Mouse (Mus musculus) liver, embryonic 14.5 days (tissue): ENCODE data around the gene Ralgapb. TPM values are rescaled to one million over a fixed set of nuclear protein-coding genes. Genes with fewer than 3 reads are reported as not detected.

Experiments
- ATAC-seq: fragments of 200-750 bp; cut with Nextera tagmentation; 2 replicates; pipeline ENCODE4 v1.8.0; 2017; ENCODE audit warnings: moderate number of reproducible peaks, mild to moderate bottlenecking, moderate library complexity; ENCODE audit not compliant: insufficient read depth
- DNase-seq, 3 experiments: peaks; one replicate each; pipeline ENCODE4 v3.0.0-alpha.2; 2012 to 2013; ENCODE audit warnings: low read depth in 3 of 3, low spot score in 3 of 3
- H3K27ac ChIP-seq: fragments of 300-500 bp; sonication (generic); 2 replicates; pipeline ENCODE4 v1.5.1; 2014; ENCODE audit warnings: moderate library complexity, mild to moderate bottlenecking, control low read depth, inconsistent platforms
- H3K27me3 ChIP-seq: fragments of 300-500 bp; sonication (generic); 2 replicates; pipeline ENCODE4 v1.6.1; 2014; ENCODE audit warnings: mild to moderate bottlenecking, low read length, moderate library complexity; ENCODE audit not compliant: control insufficient read depth, insufficient read depth
- H3K36me3 ChIP-seq: fragments of 300-500 bp; sonication (generic); replicated peaks from 2 replicates; pipeline ENCODE4 v1.6.1; 2014; ENCODE audit warnings: low read depth; ENCODE audit not compliant: control insufficient read depth, insufficient read depth
- H3K4me1 ChIP-seq, 2 experiments: fragments of 200-500 bp in 1 of 2; fragments of 300-500 bp in 1 of 2; sonication (generic) in 1 of 2; replicated peaks; 2 replicates each; pipeline ENCODE4 v1.6.1; 2012 to 2014; ENCODE audit warnings: antibody characterized with exemption in 1 of 2, inconsistent platforms in 1 of 2, low read length in 1 of 2; ENCODE audit not compliant: control insufficient read depth in 2 of 2, insufficient read depth in 2 of 2
- H3K4me2 ChIP-seq: fragments of 300-500 bp; sonication (generic); 2 replicates; pipeline ENCODE4 v1.6.1; 2014; ENCODE audit warnings: low read depth, mild to moderate bottlenecking, control low read depth, moderate library complexity
- H3K4me3 ChIP-seq, 2 experiments: fragments of 200-500 bp in 1 of 2; fragments of 300-500 bp in 1 of 2; sonication (generic) in 1 of 2; 2 replicates each; pipeline ENCODE4 v1.5.1; 2012 to 2014; ENCODE audit warnings: low read depth in 2 of 2, low read length in 2 of 2, mild to moderate bottlenecking in 2 of 2, control low read depth in 1 of 2, inconsistent platforms in 1 of 2, moderate library complexity in 1 of 2; ENCODE audit not compliant: insufficient read depth in 1 of 2
- H3K9ac ChIP-seq: fragments of 300-500 bp; sonication (generic); replicated peaks from 2 replicates; pipeline ENCODE4 v1.6.1; 2014; ENCODE audit warnings: mild to moderate bottlenecking, control low read depth, moderate library complexity
- H3K9me3 ChIP-seq: fragments of 300-500 bp; sonication (generic); 2 replicates; pipeline ENCODE4 v1.6.1; 2016; ENCODE audit warnings: low read length, mixed read lengths; ENCODE audit not compliant: control insufficient read depth
- CTCF ChIP-seq: IDR thresholded peaks from 2 replicates; pipeline ENCODE4 v1.5.1; 2016; ENCODE audit warnings: antibody characterized with exemption, low read depth, control low read depth
- EP300 ChIP-seq: IDR thresholded peaks from 2 replicates; pipeline ENCODE4 v1.6.1; 2016; ENCODE audit warnings: antibody characterized with exemption, low read depth
- WGBS: fragments of 180-500 bp; shearing (Covaris S2); extraction: QIAGEN DNeasy Blood & Tissue Kit; methylation state at CpG from one replicate; pipeline ENCODE4 v1.1.7; 2014; ENCODE audit not compliant: insufficient replicate concordance; 5-methylcytosine and 5-hydroxymethylcytosine counted together
- polyA plus RNA-seq, 2 experiments: library from polyadenylated mRNA; depleted of rRNA in 1 of 2; stranded (reverse) in 1 of 2; unstranded in 1 of 2; fragments of >200 nt; fragmentation: Nextera tagmentation in 1 of 2; extraction: Ambion mirVana in 1 of 2; gene quantifications; 2 replicates each; pipeline versions ENCODE4 v1.2.1 to v1.2.3; 2012 to 2014

Gene Ralgapb
- polyA plus RNA-seq, 2 experiments, result 4.7 to 5.6 TPM

DNA sequence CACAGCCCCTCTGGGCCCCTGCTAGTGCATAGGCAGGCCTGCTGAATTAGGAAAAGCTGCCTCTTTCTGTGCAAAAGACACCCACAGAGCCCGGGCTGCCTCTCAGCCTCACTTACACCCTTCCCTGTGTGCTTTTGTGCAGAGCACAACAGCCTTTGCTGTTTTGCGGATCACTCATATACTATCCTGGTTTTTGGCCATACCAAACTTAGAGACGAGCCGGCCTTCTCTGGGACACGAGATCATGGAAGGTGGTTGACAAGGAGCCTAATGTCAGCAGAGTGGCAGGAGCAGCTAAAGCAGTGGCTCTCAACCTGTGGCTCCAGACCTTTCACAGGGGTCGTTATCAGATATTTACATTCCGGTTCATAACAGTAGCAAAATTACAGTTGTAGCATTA, 93.6 kb downstream of the Ralgapb start:
- ATAC-seq (no peak), DNase-seq (no peak)
- TF ChIP-seq EP300 (no peak), CTCF (no peak)
- Histone ChIP-seq H3K9me3 (no peaks in the 10 kb centered on the region), H3K4me1 (no peaks in the 10 kb centered on the region), H3K36me3 (no peaks in the 10 kb centered on the region; the same call in 1 of the 2 replicates), H3K4me2 (no peak overlapping the region), H3K4me3 (no peak overlapping the region), H3K27me3 (no peaks in the 10 kb centered on the region), H3K27ac (no peak overlapping the region), H3K9ac (no peak overlapping the region)
- 75% methylated on average over 7 of the region's 7 CpGs for WGBS

DNA sequence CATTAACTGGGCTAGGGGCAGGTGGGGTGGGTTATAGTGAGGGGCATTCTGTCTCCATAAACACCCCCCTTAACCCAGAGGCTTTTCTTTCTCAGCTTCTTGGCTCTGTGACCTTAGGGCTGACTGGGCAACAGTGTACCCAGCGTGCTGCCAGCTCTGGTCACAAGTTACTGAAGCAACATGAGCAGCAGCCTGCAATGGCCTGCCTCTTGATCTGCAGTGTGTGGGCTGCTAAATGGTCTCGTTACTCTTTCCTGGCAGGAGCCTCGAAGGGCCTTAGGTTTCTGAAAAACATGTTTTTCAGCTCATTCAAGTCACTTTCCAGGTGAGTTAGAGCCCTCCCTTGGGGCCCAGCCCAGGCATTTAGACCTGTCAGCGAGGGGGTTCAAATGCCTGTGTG, 94.0 kb downstream of the Ralgapb start:
- ATAC-seq (no peak), DNase-seq (no peak)
- Histone ChIP-seq H3K27me3 (no peaks in the 10 kb centered on the region), H3K36me3 (no peaks in the 10 kb centered on the region), H3K4me2 (no peak overlapping the region), H3K4me3 (no peak overlapping the region), H3K9ac (no peak overlapping the region), H3K4me1 (no peaks in the 10 kb centered on the region), H3K27ac (no peak overlapping the region), H3K9me3 (no peaks in the 10 kb centered on the region)
- no peak for TF ChIP-seq EP300
- no peak for TF ChIP-seq CTCF
- 60% methylated on average over 4 of the region's 4 CpGs for WGBS

GRCm38 (mm10) chr2:158506475-158506874, 96.8 kb downstream of the Ralgapb start:
- ATAC-seq, result no peak
- no peaks in the 10 kb centered on the region for H3K9me3 ChIP-seq
- no peak overlapping the region for H3K4me2 ChIP-seq
- TF ChIP-seq EP300 (no peak), CTCF (no peak)
- H3K9ac ChIP-seq, result no peak overlapping the region
- 45% methylated on average over 5 of the region's 5 CpGs for WGBS
- H3K4me1 ChIP-seq, result no peaks in the 10 kb centered on the region
- no peak for DNase-seq
- H3K36me3 ChIP-seq, result no peaks in the 10 kb centered on the region
- H3K27me3 ChIP-seq, result no peaks in the 10 kb centered on the region
- no peak overlapping the region for H3K27ac ChIP-seq
- no peak overlapping the region for H3K4me3 ChIP-seq

- Histone ChIP-seq H3K27me3 (no peaks in the 10 kb centered on the region), H3K4me3 (no peak overlapping the region), H3K4me2 (no peak overlapping the region), H3K27ac (no peak overlapping the region), H3K4me1 (no peaks in the 10 kb centered on the region), H3K36me3 (no peaks in the 10 kb centered on the region), H3K9ac (no peak overlapping the region), H3K9me3 (no peaks in the 10 kb centered on the region)
- TF ChIP-seq CTCF (no peak), EP300 (no peak)
- 70% methylated on average over 10 of the region's 10 CpGs for WGBS
- ATAC-seq, result no peak
- DNase-seq, result no peak
Observed at GRCm38 (mm10) chr2:158507046-158507445, 97.4 kb downstream of the Ralgapb start.

- TF ChIP-seq CTCF, result no peak
- no peak for TF ChIP-seq EP300
- DNase-seq (no peak), ATAC-seq (no peak)
- H3K9me3 ChIP-seq, result no peaks in the 10 kb centered on the region
- no peaks in the 10 kb centered on the region for H3K36me3 ChIP-seq
- no peaks in the 10 kb centered on the region for H3K27me3 ChIP-seq
- no peak overlapping the region for H3K4me2 ChIP-seq
- H3K4me1 ChIP-seq, result no peaks in the 10 kb centered on the region
- H3K9ac ChIP-seq, result no peak overlapping the region
- H3K27ac ChIP-seq, result no peak overlapping the region
- no peak overlapping the region for H3K4me3 ChIP-seq
- 68% methylated on average over 6 of the region's 6 CpGs for WGBS
Observed at GRCm38 (mm10) chr2:158510665-158511064, 101.0 kb downstream of the Ralgapb start.

DNA sequence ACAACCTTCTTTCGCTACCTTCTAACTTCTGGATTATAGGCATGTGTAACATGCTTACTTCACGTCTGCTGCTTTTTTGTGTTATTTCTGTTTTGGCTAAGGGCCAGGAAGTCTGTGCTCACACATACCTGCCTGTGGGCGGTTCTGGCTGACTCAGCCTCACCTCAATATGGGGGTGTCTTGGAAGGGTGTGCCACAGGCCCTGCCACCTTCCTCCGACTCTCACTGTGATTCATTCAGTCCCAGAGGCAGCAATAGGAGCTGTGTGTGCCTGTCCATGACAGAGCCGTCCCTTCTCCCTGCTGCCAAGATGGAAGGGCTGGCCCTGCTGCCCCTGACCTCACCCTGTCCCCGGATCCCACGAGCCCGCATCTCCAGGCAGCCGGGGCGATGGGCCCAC, 102.9 kb downstream of the Ralgapb start, which contains the start of gene Arhgap40:
Gene Arhgap40, plus strand, starts transcription at position 269 of the 400 bp plus-strand sequence.
- Histone ChIP-seq H3K9ac (no peak within 1 kb of the TSS), H3K4me2 (no peak within 1 kb of the TSS), H3K27ac (no peak within 1 kb of the TSS), H3K27me3 (no peaks in the 10 kb centered on the region), H3K4me1 (no peaks in the 10 kb centered on the region), H3K9me3 (no peaks in the 10 kb centered on the region), H3K36me3 (no peaks in the 10 kb centered on the region), H3K4me3 (no peak within 1 kb of the TSS)
- WGBS, result 69% methylated on average over 10 of the region's 10 CpGs
- ATAC-seq, result no peak
- TF ChIP-seq CTCF, result no peak
- TF ChIP-seq EP300, result no peak
- DNase-seq, result no peak
